Mouse (Mus musculus): ENCODE measurements around the gene Rgs12.

DNA sequence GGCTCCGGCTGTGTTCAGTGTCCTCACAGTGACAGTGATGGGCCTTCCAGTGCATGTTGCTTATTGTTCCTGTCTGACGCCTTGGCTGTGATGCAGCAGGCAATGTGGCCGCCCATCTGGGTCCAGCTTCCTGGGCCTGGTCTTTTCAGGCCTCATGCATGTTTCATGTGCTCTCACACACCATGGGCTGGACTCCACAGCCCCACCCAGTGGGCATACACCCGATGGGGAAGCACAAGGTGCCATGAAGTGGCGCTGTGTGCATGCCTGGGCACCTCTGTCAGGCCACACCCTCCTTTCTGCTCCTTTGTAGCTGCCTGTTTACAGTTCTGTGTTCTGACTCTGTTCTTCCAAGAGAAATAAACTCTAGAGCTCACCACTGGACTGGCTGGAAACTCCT is 83.8 kb downstream of the Rgs12 start:
- TF ChIP-seq CTCF (IDR thresholded peaks at IDR 0.05; ENCODE audit: control insufficient read depth, insufficient read depth, insufficient read length) = peak; percentile 29
- no peak for TF ChIP-seq MAX (IDR thresholded peaks at IDR 0.05)
- no peak for TF ChIP-seq MYOG (IDR thresholded peaks at IDR 0.05; ENCODE audit: control insufficient read depth, extremely low read depth, insufficient read length)
- TF ChIP-seq USF1 (IDR thresholded peaks at IDR 0.05; ENCODE audit: low read depth) = no peak
- no peak for TF ChIP-seq CEBPB (IDR thresholded peaks at IDR 0.05; ENCODE audit: low read depth)
- TF ChIP-seq FOSL1 (IDR thresholded peaks at IDR 0.05; ENCODE audit: insufficient read depth, low read length, poor library complexity, severe bottlenecking) = no peak
